Mouse (Mus musculus) liver, embryonic 14.5 days (tissue): Measurements from ENCODE around the gene Slco1a5.

Experiments used
- CTCF ChIP-seq: IDR thresholded peaks from 2 replicates; pipeline ENCODE4 v1.5.1; 2016; ENCODE audit warnings: antibody characterized with exemption, low read depth, control low read depth
- EP300 ChIP-seq: IDR thresholded peaks from 2 replicates; pipeline ENCODE4 v1.6.1; 2016; ENCODE audit warnings: antibody characterized with exemption, low read depth

- TF ChIP-seq CTCF (peak; percentile 23; the same call in 1 of the 2 replicates), EP300 (no peak)
These were observed 22.8 kb upstream of the Slco1a5 start, which contains the start of gene Pyroxd1 for GRCm38 (mm10) chr6:142345440-142346038.
